Mouse (Mus musculus): ENCODE measurements around the gene Atf7.

DNA sequence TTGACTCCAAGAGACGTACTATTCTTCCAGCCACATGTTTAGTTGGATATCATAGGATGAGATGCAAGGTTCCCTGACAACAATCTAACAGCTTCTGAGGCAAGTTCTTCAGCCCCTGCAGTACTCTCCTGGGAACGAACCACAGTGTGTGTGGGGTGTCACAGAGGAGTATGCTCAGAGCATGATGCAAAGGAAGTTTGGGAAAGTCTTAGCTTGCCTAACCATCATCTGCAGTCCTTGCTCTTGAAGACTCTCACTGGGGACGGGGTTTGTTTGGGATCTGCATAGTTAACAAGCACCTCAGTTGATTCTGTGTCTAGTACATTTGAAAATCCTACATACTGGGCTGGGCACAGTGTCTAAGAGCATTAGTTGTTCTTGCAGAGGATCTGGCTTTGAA lies 116.9 kb downstream of the Atf7 start:
- TF ChIP-seq CTCF (conservative IDR thresholded peaks at IDR 0.05 in 1 of 2, IDR thresholded peaks at IDR 0.05 in 1 of 2; ENCODE audit: low read depth in 2 of 2, low read length in 2 of 2) (no peak), MEF2A (IDR thresholded peaks at IDR 0.05; ENCODE audit: borderline replicate concordance, low read depth, low read length) (no peak), EP300 (IDR thresholded peaks at IDR 0.05; ENCODE audit: low read length) (no peak), POLR2A (IDR thresholded peaks at IDR 0.05; ENCODE audit: low read depth, low read length) (no peak), SMC3 (IDR thresholded peaks at IDR 0.05; ENCODE audit: low read depth, low read length) (no peak), TBP (conservative IDR thresholded peaks at IDR 0.05; ENCODE audit: low read depth, low read length) (no peak), ZNF384 (IDR thresholded peaks at IDR 0.05; ENCODE audit: low read depth, low read length) (no peak), ZMIZ1 (IDR thresholded peaks at IDR 0.05; ENCODE audit: low read depth, low read length) (no peak), ZC3H11A (IDR thresholded peaks at IDR 0.05; ENCODE audit: low read depth, low read length) (no peak), CHD2 (IDR thresholded peaks at IDR 0.05; ENCODE audit: low read length) (no peak), E2F4 (IDR thresholded peaks at IDR 0.05; ENCODE audit: insufficient replicate concordance, low read depth, low read length) (no peak), RAD21 (IDR thresholded peaks at IDR 0.05; ENCODE audit: low read depth, low read length) (no peak), KAT2A (IDR thresholded peaks at IDR 0.05; ENCODE audit: insufficient replicate concordance, low read length) (no peak), MAFK (IDR thresholded peaks at IDR 0.05; ENCODE audit: insufficient replicate concordance, low read length) (no peak)

All from CH12.LX (cell line).